Mouse (Mus musculus): ENCODE results near the gene Sec22b. TPM values are rescaled to one million over a fixed set of nuclear protein-coding genes. Genes with fewer than 3 reads are reported as not detected.

Gene Sec22b
- polyA plus RNA-seq, 1 experiment from 2014 or later = 124 TPM

- H3K4me2 ChIP-seq (ENCODE audit: low read depth, low read length) = no peak overlapping the region
- 0 out of 2 replicates have a peak overlapping the region, but pooled peaks have one; percentile 26 for H3K9ac ChIP-seq (replicated peaks; ENCODE audit: low read length)
- DNase-seq (ENCODE audit: low spot score) (no peak), ATAC-seq (replicated peaks; ENCODE audit: insufficient number of reproducible peaks, low FRiP score, low TSS enrichment, low read depth) (no peak)
- H3K4me3 ChIP-seq (ENCODE audit: low read depth, low read length) = no peak overlapping the region
- no peaks in the 10 kb centered on the region for H3K9me3 ChIP-seq (replicated peaks; ENCODE audit: control insufficient read depth, low read length)
- H3K4me1 ChIP-seq (ENCODE audit: control insufficient read depth, insufficient read depth, low read length) = peaks cover 8% of the 10 kb centered on the region; the same call in 1 of the 2 replicates
- H3K36me3 ChIP-seq (replicated peaks; ENCODE audit: control insufficient read depth, insufficient read depth, low read depth, low read length) = no peaks in the 10 kb centered on the region
- WGBS = 16% methylated on average over 10 of the region's 10 CpGs
- no peaks in the 10 kb centered on the region for H3K27me3 ChIP-seq (ENCODE audit: control insufficient read depth, insufficient read depth, low read length)
- H3K27ac ChIP-seq (replicated peaks; ENCODE audit: low read depth, low read length) = no peak overlapping the region
These were observed 31.1 kb downstream of the Sec22b start for GRCm38 (mm10) chr3:97932131-97932530.

GRCm38 (mm10) chr3:97932771-97933170 is 31.8 kb downstream of the Sec22b start:
- Histone ChIP-seq H3K4me1 (ENCODE audit: control insufficient read depth, insufficient read depth, low read length) (peaks cover 8% of the 10 kb centered on the region; the same call in 1 of the 2 replicates), H3K27me3 (ENCODE audit: control insufficient read depth, insufficient read depth, low read length) (no peaks in the 10 kb centered on the region), H3K4me3 (ENCODE audit: low read depth, low read length) (no peak overlapping the region), H3K4me2 (ENCODE audit: low read depth, low read length) (no peak overlapping the region), H3K27ac (replicated peaks; ENCODE audit: low read depth, low read length) (no peak overlapping the region), H3K36me3 (replicated peaks; ENCODE audit: control insufficient read depth, insufficient read depth, low read depth, low read length) (no peaks in the 10 kb centered on the region), H3K9me3 (replicated peaks; ENCODE audit: control insufficient read depth, low read length) (no peaks in the 10 kb centered on the region), H3K9ac (replicated peaks; ENCODE audit: low read length) (no peak overlapping the region)
- WGBS = 40% methylated on average over 11 of the region's 11 CpGs
- DNase-seq (ENCODE audit: low spot score) = no peak
- no peak for ATAC-seq (replicated peaks; ENCODE audit: insufficient number of reproducible peaks, low FRiP score, low TSS enrichment, low read depth)

GRCm38 (mm10) chr3:97933251-97933650 is 32.3 kb downstream of the Sec22b start:
- no peak overlapping the region for H3K27ac ChIP-seq (replicated peaks; ENCODE audit: low read depth, low read length)
- H3K27me3 ChIP-seq (ENCODE audit: control insufficient read depth, insufficient read depth, low read length) = no peaks in the 10 kb centered on the region
- H3K4me2 ChIP-seq (ENCODE audit: low read depth, low read length) = no peak overlapping the region
- no peak overlapping the region for H3K9ac ChIP-seq (replicated peaks; ENCODE audit: low read length)
- ATAC-seq (replicated peaks; ENCODE audit: insufficient number of reproducible peaks, low FRiP score, low TSS enrichment, low read depth) (no peak), DNase-seq (ENCODE audit: low spot score) (no peak)
- no peaks in the 10 kb centered on the region for H3K9me3 ChIP-seq (replicated peaks; ENCODE audit: control insufficient read depth, low read length)
- 12% methylated on average over 6 of the region's 6 CpGs for WGBS
- H3K4me3 ChIP-seq (ENCODE audit: low read depth, low read length) = no peak overlapping the region
- H3K4me1 ChIP-seq (ENCODE audit: control insufficient read depth, insufficient read depth, low read length) = peaks cover 8% of the 10 kb centered on the region; the same call in 1 of the 2 replicates
- H3K36me3 ChIP-seq (replicated peaks; ENCODE audit: control insufficient read depth, insufficient read depth, low read depth, low read length) = no peaks in the 10 kb centered on the region

- H3K9ac ChIP-seq (replicated peaks; ENCODE audit: low read length) = no peak overlapping the region
- no peak for DNase-seq (ENCODE audit: low spot score)
- no peak overlapping the region for H3K4me2 ChIP-seq (ENCODE audit: low read depth, low read length)
- ATAC-seq (replicated peaks; ENCODE audit: insufficient number of reproducible peaks, low FRiP score, low TSS enrichment, low read depth) = no peak
- H3K9me3 ChIP-seq (replicated peaks; ENCODE audit: control insufficient read depth, low read length) = no peaks in the 10 kb centered on the region
- H3K27ac ChIP-seq (replicated peaks; ENCODE audit: low read depth, low read length) = no peak overlapping the region
- peaks cover 8% of the 10 kb centered on the region; the same call in 1 of the 2 replicates for H3K4me1 ChIP-seq (ENCODE audit: control insufficient read depth, insufficient read depth, low read length)
- no peaks in the 10 kb centered on the region for H3K27me3 ChIP-seq (ENCODE audit: control insufficient read depth, insufficient read depth, low read length)
- 66% methylated on average over 5 of the region's 5 CpGs for WGBS
- H3K36me3 ChIP-seq (replicated peaks; ENCODE audit: control insufficient read depth, insufficient read depth, low read depth, low read length) = no peaks in the 10 kb centered on the region
- no peak overlapping the region for H3K4me3 ChIP-seq (ENCODE audit: low read depth, low read length)
These were observed 32.8 kb downstream of the Sec22b start for GRCm38 (mm10) chr3:97933811-97934210.

GRCm38 (mm10) chr3:97934331-97935300 is 33.6 kb downstream of the Sec22b start:
- DNase-seq (ENCODE audit: low spot score) (peak; percentile 61), ATAC-seq (replicated peaks; ENCODE audit: insufficient number of reproducible peaks, low FRiP score, low TSS enrichment, low read depth) (0 out of 2 replicates have a peak, but pooled peaks have one; percentile 22)
- no peaks in the 10 kb centered on the region for H3K36me3 ChIP-seq (replicated peaks; ENCODE audit: control insufficient read depth, insufficient read depth, low read depth, low read length)
- H3K4me3 ChIP-seq (ENCODE audit: low read depth, low read length) = no peak overlapping the region
- WGBS = 53% methylated on average over 6 of the region's 6 CpGs
- H3K9me3 ChIP-seq (replicated peaks; ENCODE audit: control insufficient read depth, low read length) = no peaks in the 10 kb centered on the region
- no peak overlapping the region for H3K27ac ChIP-seq (replicated peaks; ENCODE audit: low read depth, low read length)
- peaks cover 10% of the 10 kb centered on the region; the same call in 1 of the 2 replicates for H3K4me1 ChIP-seq (ENCODE audit: control insufficient read depth, insufficient read depth, low read length)
- no peaks in the 10 kb centered on the region for H3K27me3 ChIP-seq (ENCODE audit: control insufficient read depth, insufficient read depth, low read length)
- no peak overlapping the region for H3K4me2 ChIP-seq (ENCODE audit: low read depth, low read length)
- H3K9ac ChIP-seq (replicated peaks; ENCODE audit: low read length) = no peak overlapping the region

- peaks cover 22% of the 10 kb centered on the region for H3K4me1 ChIP-seq (ENCODE audit: control insufficient read depth, insufficient read depth, low read length)
- WGBS = 65% methylated on average over 17 of the region's 17 CpGs
- H3K27me3 ChIP-seq (ENCODE audit: control insufficient read depth, insufficient read depth, low read length) = no peaks in the 10 kb centered on the region
- no peak overlapping the region for H3K9ac ChIP-seq (replicated peaks; ENCODE audit: low read length)
- H3K4me3 ChIP-seq (ENCODE audit: low read depth, low read length) = no peak overlapping the region
- ATAC-seq (replicated peaks; ENCODE audit: insufficient number of reproducible peaks, low FRiP score, low TSS enrichment, low read depth) (no peak), DNase-seq (ENCODE audit: low spot score) (peak; percentile 35)
- no peaks in the 10 kb centered on the region for H3K36me3 ChIP-seq (replicated peaks; ENCODE audit: control insufficient read depth, insufficient read depth, low read depth, low read length)
- H3K27ac ChIP-seq (replicated peaks; ENCODE audit: low read depth, low read length) = no peak overlapping the region
- no peak overlapping the region for H3K4me2 ChIP-seq (ENCODE audit: low read depth, low read length)
- no peaks in the 10 kb centered on the region for H3K9me3 ChIP-seq (replicated peaks; ENCODE audit: control insufficient read depth, low read length)
These were observed 36.3 kb downstream of the Sec22b start for GRCm38 (mm10) chr3:97937068-97937944.

GRCm38 (mm10) chr3:97937945-97938266 is 36.9 kb downstream of the Sec22b start:
- Histone ChIP-seq H3K4me2 (ENCODE audit: low read depth, low read length) (no peak overlapping the region), H3K27ac (replicated peaks; ENCODE audit: low read depth, low read length) (no peak overlapping the region), H3K9ac (replicated peaks; ENCODE audit: low read length) (no peak overlapping the region), H3K9me3 (replicated peaks; ENCODE audit: control insufficient read depth, low read length) (no peaks in the 10 kb centered on the region), H3K4me3 (ENCODE audit: low read depth, low read length) (no peak overlapping the region), H3K4me1 (ENCODE audit: control insufficient read depth, insufficient read depth, low read length) (peaks cover 27% of the 10 kb centered on the region), H3K36me3 (replicated peaks; ENCODE audit: control insufficient read depth, insufficient read depth, low read depth, low read length) (no peaks in the 10 kb centered on the region), H3K27me3 (ENCODE audit: control insufficient read depth, insufficient read depth, low read length) (no peaks in the 10 kb centered on the region)
- DNase-seq (ENCODE audit: low spot score) (no peak), ATAC-seq (replicated peaks; ENCODE audit: insufficient number of reproducible peaks, low FRiP score, low TSS enrichment, low read depth) (no peak)
- 64% methylated on average over 6 of the region's 6 CpGs for WGBS
